Mouse (Mus musculus) kidney, postnatal 25 days (tissue): ENCODE results near the gene Zc3h12d.
A peak's percentile ranks its signal among the peaks of the same experiment; 100 is the strongest.

Source experiments
- DNase-seq, 2 experiments: peaks; one replicate each; pipeline ENCODE4 v3.0.0; 2021; ENCODE audit warnings: mixed read lengths in 2 of 2

Gene Zc3h12d

GRCm38 (mm10) chr10:7832171-7832676 is at the start of gene Zc3h12d:
TSS of gene Zc3h12d (plus strand) at chr10:7832470.
- DNase-seq, result peak; percentile 69 to 83

- DNase-seq, result no peak
Measured at GRCm38 (mm10) chr10:7787319-7787718, 45.0 kb upstream of the Zc3h12d start.

DNA sequence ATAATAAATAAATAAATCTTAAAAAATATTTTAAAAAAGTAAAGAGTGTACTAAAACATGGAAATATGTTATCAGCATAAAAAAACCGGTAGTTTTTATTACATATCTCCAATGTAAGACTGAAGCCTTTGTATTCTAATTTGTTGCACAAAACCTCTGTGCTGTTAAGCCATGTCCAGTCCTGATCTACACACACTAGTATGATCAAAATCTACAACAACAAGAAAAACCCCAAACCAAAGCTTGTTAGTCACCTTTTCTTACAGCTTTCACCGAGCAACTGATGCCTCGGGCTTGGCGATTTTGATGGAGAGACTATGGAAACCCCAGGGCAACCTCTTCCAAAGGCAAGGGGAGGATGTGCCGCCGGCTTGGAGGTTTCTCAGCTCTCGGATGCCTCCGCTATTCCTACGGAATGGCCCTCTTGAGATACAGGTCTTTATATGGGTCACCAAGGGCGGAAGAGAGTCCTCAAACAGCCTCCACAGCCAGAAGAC is 40.0 kb upstream of the Zc3h12d start:
- no peak for DNase-seq

GRCm38 (mm10) chr10:7792751-7793385 is 39.4 kb upstream of the Zc3h12d start, which contains the start of the genes Ginm1 and Ppil4:
TSS of gene Ginm1 (minus strand) at chr10:7792824.
TSS of gene Ppil4 (plus strand) at chr10:7792891.
- DNase-seq, result peak; percentile 90 to 94

DNA sequence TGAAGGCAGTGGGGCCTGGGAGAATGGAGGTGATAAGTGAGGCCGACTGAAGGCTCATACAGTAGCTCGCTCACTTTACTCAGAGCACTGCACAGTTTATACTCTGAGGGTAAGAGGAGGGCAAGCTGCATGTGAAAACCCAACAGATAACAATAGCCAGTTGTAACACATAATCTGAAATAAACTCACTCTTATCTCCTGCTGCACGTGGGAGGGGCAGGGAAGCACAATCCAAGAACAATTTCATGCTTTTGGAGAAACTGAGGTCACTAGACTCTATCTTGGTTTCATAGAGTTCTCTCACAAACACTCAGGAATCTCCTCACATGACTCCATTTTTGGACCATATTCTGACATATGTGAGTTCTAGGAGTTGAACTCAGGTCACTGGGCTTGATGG is 31.0 kb upstream of the Zc3h12d start:
- no peak for DNase-seq

DNA sequence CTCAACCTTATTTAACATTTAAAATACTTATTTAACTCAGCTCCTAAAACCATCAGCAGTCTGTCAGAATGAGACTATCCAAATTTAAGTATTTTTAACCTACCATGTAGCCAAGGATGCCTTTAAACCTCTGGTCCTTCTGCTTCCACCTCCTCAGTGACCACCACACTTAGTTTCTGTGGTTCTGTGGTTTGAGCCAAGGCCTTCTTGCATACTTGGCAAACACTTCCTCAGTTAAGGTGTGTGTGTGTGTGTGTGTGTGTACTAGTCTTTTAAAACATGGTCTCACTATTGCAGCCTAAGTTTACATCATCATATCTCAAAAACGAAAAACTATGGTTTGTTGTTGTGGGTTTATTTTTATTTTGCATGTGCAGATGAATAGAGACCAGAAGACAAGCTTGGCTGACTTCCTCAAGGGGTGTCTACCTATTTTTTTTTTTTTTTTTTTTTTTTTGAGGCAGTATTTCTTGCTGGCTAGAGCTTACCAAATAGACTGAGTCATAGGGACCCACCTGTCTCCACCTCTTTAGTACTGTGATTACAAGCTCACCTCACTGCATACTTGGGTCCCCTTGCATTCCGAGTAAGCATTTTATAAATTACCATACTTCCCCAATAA is 29.6 kb upstream of the Zc3h12d start:
- DNase-seq, result no peak

GRCm38 (mm10) chr10:7809937-7810336 is 22.3 kb upstream of the Zc3h12d start:
- peak in 1 of 2 experiments; percentile 65 for DNase-seq

DNA sequence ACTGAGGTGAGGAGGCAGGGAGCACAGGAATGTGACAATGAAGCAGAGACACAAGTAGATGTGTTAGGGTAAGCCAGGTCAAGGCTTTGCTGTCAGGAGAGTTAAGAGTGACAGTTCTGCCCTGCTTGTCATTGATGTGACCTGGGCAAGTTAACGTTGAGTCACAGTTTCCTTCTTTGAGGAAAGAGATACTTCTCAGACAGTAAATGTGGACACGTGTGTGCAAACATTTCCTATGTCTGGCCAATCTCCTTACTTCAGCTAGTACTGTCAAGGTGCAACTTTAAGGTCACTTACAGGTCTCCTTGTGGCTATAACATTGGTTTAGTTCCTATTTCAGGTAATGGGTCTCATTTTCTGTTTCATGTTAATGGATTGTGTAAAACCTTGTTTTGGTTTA is 15.8 kb upstream of the Zc3h12d start:
- DNase-seq, result no peak

GRCm38 (mm10) chr10:7818676-7819075 is 13.6 kb upstream of the Zc3h12d start:
- no peak for DNase-seq

GRCm38 (mm10) chr10:7819156-7819555 is 13.1 kb upstream of the Zc3h12d start:
- DNase-seq, result no peak

GRCm38 (mm10) chr10:7819603-7820002 is 12.7 kb upstream of the Zc3h12d start:
- DNase-seq, result no peak

GRCm38 (mm10) chr10:7820171-7820570 is 12.1 kb upstream of the Zc3h12d start:
- no peak for DNase-seq

DNA sequence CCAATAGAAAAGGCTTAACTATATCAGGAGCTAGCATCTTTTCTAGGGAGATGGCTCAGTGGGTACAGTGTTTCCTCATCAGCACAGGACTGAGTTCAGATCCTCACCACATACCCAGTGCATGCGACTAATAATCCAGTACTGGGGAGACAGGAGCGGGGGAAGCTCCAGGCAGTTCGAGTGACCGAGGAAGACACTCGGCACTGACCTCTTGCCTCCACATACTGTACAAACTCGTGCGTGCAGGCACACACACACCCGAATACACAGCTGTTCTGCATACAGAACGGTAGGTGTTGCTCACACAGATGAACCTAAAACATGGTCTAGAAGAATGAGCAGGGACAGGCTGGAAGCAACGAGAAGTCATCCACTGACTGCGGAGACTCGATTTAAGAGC is 10.3 kb upstream of the Zc3h12d start:
- no peak for DNase-seq

DNA sequence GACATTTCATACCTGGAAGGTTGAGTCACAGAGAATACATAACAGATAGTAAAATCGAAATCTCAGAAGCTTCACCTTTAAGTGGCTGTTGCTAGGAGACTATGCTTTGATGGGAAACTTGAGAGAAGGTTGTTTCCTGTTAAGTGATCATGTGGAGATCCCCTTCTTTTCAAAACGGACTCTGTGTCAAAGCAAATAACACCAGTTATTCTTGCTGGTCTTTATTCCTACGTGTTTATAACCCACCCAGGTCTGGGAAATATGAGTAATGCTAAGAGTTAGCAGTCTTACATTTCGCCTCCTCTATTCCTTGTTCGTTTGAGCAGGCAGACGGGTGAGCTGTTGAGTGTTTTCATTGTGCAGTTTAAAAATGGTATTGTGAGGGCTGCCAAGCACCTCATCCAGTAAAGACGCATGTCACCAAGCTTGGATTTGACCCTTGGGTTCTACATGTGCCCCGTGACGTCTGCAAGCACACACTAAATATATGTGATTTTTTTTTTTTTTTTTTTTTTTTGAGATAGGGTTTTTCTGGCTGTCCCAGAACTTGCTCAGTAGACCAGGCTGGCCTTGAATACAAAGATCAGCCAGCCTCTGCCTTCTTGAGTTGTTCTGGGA is 7.5 kb upstream of the Zc3h12d start:
- no peak for DNase-seq

DNA sequence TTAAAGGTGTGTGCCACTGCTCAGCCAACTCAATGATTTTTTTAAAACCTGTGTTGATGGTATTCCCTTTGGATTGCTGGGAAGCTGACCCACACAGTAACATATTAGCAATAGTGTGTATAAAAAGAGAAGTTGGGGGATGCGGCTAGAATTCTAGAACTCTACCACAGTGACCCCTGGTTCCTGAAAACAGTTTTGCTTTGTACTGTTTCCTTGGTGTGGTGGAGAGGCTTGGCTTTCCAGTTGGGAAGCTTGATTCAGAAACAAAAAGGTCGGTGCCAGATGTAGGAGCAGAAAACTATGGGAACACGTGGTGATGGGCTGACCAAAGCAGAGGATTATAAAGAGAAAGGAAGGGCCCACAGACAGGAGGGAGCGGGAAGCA is 7.0 kb upstream of the Zc3h12d start:
- DNase-seq, result no peak

- DNase-seq, result no peak
Measured at GRCm38 (mm10) chr10:7826106-7826505, 6.2 kb upstream of the Zc3h12d start.

GRCm38 (mm10) chr10:7833377-7834165 is 1.3 kb downstream of the Zc3h12d start:
- no peak for DNase-seq

GRCm38 (mm10) chr10:7834671-7835225 is 2.5 kb downstream of the Zc3h12d start:
- DNase-seq, result no peak

GRCm38 (mm10) chr10:7836902-7837301 is 4.6 kb downstream of the Zc3h12d start:
- DNase-seq, result no peak

DNA sequence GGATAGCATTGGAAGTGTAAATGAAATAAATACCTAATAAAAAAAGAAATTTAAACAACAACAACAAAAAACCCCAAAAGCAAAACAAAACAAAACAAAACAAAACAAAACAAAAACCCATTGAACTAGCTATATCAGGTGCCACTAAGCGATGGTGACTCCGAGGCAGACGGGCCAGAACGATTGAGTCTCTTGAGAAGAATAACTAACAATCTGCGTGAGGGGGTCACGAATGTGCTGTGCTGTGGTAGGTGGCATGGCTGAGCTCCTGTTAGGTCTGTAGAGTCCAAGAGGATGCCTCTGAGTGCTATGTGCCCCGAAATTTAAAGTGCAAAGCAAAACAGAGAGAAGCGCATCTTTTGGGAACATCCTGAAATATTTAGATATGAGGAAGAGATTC is 5.2 kb downstream of the Zc3h12d start:
- DNase-seq, result no peak

GRCm38 (mm10) chr10:7838036-7838435 is 5.8 kb downstream of the Zc3h12d start:
- no peak for DNase-seq

GRCm38 (mm10) chr10:7838874-7839421 is 6.7 kb downstream of the Zc3h12d start:
- no peak for DNase-seq
